Mouse (Mus musculus): ENCODE data around the gene Tmbim4.

Gene Tmbim4

DNA sequence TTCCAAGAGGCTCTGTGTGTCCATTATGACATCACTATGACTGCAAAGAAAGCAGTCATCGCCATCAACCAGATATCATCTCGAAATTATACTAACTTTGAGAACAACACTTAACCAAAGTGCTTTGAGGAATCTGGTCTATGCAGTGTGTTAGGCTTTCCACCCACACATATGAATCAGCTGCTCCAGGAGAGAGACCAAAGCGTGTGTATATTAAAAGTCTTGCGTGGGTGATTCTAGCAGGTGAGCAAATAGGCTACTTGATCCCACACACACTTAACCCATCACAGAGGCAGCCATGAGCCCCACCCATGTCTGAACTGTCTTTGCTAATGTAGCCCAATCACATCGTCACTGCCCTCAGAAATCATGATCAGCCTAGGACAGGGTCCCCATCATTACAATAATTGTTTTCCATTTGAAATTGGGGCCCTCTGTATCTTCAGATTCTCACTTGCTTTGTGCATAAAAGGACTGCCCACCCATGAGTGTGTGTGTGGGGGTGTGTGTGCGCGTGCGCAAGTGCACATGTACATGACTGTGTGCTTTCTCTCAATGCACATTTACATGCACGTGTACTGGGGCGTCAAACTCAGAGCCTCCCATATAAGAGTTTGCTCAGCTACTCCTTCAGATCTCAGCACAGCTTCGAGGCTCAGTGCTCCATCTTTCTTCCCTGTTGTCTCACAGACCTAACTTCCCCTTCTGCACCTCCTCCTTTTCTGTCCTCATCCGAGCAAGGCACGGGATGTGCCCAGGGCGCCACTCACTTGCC is 4.1 kb upstream of the Tmbim4 start:
- in situ Hi-C loops (cut with MboI, MseI): no loop called here

DNA sequence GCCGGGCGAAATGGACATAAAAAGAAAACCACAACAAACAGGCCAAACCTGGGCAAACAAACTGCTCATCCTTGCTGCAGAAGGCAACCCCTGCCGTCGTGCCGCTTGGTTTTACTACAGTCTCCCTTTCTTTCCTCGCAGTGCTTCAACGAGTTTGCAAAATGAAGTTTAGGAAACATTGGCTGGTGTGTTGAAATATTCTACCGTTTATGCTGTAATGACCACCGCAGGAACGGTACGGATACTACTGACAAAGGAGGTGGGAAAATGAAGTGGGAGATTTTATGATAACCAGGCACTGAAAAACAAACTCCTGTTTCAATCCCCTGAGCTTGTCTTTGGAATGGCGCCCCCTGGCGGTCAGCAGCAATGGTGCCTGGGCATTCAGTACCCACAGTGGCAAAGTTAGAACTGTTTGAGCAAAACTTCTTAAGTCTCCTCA is 592 bp downstream of the Tmbim4 start, which contains the start of gene Irak3:
Irak3 (minus strand) TSS at position 170 of the 442 bp plus-strand sequence.
- in situ Hi-C loops (cut with MboI, MseI): loop anchor here (5.0 to 25.0 kb wide), 6 partner anchors 90 to 1835 kb away; partner anchors contain the start of genes Helb (in 2 of the 2), BC048403 (in 1 of the 2), Cand1 (in 1 of the 2) and Srgap1 (in 1 of the 2)

GRCm38 (mm10) chr10:120202467-120203250 is 1.3 kb downstream of the Tmbim4 start:
- in situ Hi-C loops (cut with MboI, MseI): loop anchor here (5.0 to 25.0 kb wide), 6 partner anchors 90 to 1835 kb away; partner anchors contain the start of genes Helb (in 2 of the 2), BC048403 (in 1 of the 2), Cand1 (in 1 of the 2) and Srgap1 (in 1 of the 2)

GRCm38 (mm10) chr10:120204591-120205210 is 3.3 kb downstream of the Tmbim4 start:
- in situ Hi-C loops (cut with MboI, MseI): loop anchor here (5.0 to 25.0 kb wide), 7 partner anchors 92 to 1833 kb away; partner anchors contain the start of genes Helb (in 2 of the 2), BC048403 (in 1 of the 2), Cand1 (in 1 of the 2) and Srgap1 (in 1 of the 2)

DNA sequence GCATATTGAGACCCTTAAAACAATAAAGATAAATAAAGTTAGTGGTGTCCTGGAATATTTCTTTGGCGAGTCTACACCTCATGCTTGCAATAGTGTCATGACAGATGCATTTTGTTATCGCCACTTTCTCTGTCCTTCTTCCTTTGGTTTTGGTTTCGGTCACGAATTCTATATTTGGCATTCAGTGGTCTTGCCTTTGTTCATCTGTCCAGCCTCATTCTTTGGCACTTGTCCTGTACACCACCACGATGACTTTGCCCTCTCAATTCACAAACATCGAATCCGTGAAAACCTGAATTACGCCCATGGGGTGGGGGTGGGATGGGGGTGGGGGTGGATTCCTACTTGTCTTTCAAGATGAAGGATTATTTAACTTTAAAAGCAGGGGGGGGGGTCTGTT is 6.6 kb downstream of the Tmbim4 start:
- in situ Hi-C loops (cut with MboI, MseI): loop anchor here (5.0 to 25.0 kb wide), 5 partner anchors 971 to 1829 kb away; partner anchors contain the start of genes BC048403 (in 1 of the 2), Cand1 (in 1 of the 2) and Srgap1 (in 1 of the 2)

GRCm38 (mm10) chr10:120208575-120209538 is 7.5 kb downstream of the Tmbim4 start:
- in situ Hi-C loops (cut with MboI, MseI): loop anchor here (5.0 to 25.0 kb wide), 5 partner anchors 972 to 1828 kb away; partner anchors contain the start of genes BC048403 (in 1 of the 2), Cand1 (in 1 of the 2) and Srgap1 (in 1 of the 2)

- in situ Hi-C loops (cut with MboI, MseI): loop anchor here (5.0 to 25.0 kb wide), 5 partner anchors 972 to 1828 kb away; partner anchors contain the start of genes BC048403 (in 1 of the 2), Cand1 (in 1 of the 2) and Srgap1 (in 1 of the 2)
Observed at GRCm38 (mm10) chr10:120209539-120209925, 8.1 kb downstream of the Tmbim4 start.

GRCm38 (mm10) chr10:120210096-120210495 is 8.7 kb downstream of the Tmbim4 start:
- in situ Hi-C loops (cut with MboI, MseI): loop anchor here (25.0 kb wide), 3 partner anchors 973 to 1827 kb away; partner anchors contain the start of genes Cand1 (in 1 of the 2) and Srgap1 (in 1 of the 2)

DNA sequence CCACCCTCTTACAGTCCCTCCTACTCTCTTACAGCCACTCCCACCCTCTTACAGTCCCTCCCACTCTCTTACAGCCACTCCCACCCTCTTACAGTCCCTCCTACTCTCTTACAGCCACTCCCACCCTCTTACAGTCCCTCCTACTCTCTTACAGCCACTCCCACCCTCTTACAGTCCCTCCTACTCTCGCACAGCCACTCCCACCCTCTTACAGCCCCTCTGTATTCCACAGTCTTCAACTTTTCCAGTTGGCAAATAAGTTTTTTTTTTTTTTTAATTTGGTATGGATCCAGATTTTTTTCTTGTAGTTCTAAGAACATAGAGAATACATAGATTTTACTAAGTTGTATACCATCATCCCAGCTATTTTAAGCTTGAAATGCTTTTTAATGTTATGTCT is 15.7 kb downstream of the Tmbim4 start:
- in situ Hi-C loops (cut with MboI, MseI): loop anchor here (25.0 kb wide), 3 partner anchors 980 to 1820 kb away; partner anchors contain the start of genes Cand1 (in 1 of the 2) and Srgap1 (in 1 of the 2)

GRCm38 (mm10) chr10:120218996-120219395 is 17.6 kb downstream of the Tmbim4 start:
- in situ Hi-C loops (cut with MboI, MseI): loop anchor here (25.0 kb wide), 3 partner anchors 982 to 1818 kb away; partner anchors contain the start of genes Cand1 (in 1 of the 2) and Srgap1 (in 1 of the 2)

GRCm38 (mm10) chr10:120219578-120220359 is 18.4 kb downstream of the Tmbim4 start:
- in situ Hi-C loops (cut with MboI, MseI): loop anchor here (10.0 to 25.0 kb wide), 4 partner anchors 982 to 1818 kb away; partner anchors contain the start of genes Cand1 (in 1 of the 2) and Srgap1 (in 1 of the 2)

DNA sequence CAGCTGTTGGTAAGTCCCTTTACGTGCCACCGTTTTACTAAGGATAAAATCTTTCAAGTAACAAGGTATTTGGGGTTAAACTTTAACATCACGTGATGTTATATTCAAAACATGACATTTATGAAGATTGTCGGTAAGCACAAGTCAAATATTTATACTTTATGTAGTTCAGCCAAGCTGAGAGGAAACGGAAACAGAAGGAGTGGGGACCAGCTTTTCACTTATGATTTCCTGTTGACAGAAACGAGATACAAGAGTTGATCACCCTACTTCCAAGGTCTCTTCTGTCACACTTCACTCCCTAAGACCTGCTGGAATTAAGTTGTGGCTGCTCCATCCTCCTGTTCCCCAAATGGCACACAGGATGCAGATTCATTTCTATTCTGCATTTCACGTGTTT is 19.4 kb downstream of the Tmbim4 start:
- in situ Hi-C loops (cut with MboI, MseI): loop anchor here (10.0 to 25.0 kb wide), 4 partner anchors 983 to 1817 kb away; partner anchors contain the start of genes Cand1 (in 1 of the 2) and Srgap1 (in 1 of the 2)

DNA sequence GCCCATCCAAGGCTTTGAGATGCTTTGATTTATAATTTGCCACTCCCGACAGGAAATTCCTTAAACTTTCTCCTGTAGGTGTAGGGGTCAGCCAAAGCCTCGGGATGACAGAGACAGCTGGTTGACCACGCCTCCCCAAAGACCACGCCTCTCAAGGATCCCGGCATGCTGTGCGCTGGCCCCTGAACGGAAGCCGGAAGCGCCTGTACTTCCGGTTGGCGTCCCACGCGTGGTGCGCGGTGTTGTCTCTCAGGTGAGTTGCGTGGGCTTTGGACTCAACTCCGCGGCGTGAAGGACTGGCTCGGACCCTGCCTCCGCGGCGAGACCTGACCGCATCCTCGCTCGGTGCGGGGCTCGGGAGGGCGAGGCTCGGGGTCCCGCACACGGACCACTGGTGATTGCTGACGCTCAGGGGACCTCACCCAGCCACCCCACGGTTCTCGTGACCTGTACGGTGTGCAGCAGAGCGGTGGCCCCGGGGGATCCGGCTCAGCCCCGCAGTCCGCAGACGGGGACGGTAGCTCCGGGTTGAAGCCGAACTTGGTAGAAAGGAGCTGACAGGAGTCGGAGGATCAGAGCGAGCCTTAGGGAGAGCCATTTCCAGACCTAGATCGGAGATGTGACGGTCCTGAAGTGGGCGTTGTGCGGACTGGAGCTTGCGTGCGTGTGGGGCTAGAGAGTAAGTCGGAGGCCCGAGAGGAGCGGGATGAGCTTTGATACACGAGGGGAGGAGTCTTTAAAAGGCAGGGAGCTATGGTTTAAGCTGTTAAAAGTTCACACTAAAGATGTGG is 25.7 kb downstream of the Tmbim4 start, which contains the start of gene Llph:
Llph (plus strand) TSS at position 200 of the 791 bp plus-strand sequence.
- in situ Hi-C loops (cut with MboI, MseI): loop anchor here in 1 of 2 experiments (10.0 kb wide), 1 partner anchor 1428 kb away; no protein-coding TSS in a partner anchor

GRCm38 (mm10) chr10:120231718-120232117 is 30.3 kb downstream of the Tmbim4 start:
- in situ Hi-C loops (cut with MboI, MseI): no loop called here

DNA sequence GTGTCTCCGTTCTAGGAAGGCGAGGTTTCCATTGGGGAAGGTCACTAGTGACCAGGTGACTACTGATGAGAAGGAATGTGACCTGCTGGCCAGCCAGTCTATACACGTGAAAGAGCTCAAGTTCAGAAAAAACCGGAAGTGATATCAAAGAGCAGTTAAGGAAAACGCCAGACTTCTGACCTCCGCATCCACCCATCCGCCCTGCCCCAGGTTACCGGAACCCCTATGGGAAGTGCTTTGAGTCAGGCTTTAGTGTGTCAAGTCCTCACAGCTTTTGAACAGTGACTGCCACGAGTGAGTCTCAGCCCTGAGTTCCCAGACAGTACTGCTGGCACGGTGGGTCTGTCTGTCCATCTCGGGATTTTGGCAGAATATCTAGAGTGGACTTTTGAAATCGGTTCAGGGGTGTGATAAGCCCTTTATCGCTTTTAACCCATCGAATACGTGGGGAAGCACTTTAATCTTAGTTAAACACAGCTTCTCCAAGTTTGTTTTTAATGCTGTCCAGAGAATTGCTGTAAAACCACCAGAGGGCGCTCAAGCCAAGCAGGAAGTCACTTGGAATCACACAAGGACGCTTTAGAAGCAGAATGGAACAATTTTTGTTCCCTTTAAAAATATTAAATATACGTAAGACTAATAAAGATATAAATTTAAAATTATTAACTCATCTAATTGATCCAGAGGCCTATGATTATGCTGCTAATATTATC is 32.4 kb downstream of the Tmbim4 start:
- in situ Hi-C loops (cut with MboI, MseI): no loop called here

GRCm38 (mm10) chr10:120236855-120237254 is 35.5 kb downstream of the Tmbim4 start:
- in situ Hi-C loops (cut with MboI, MseI): no loop called here

GRCm38 (mm10) chr10:120238241-120238640 is 36.9 kb downstream of the Tmbim4 start:
- in situ Hi-C loops (cut with MboI, MseI): no loop called here

Measured in T-helper 17 cell (primary cell).